Mouse (Mus musculus): ENCODE results near the gene Pabpc4. TPM values are rescaled to one million over a fixed set of nuclear protein-coding genes. Genes with fewer than 3 reads are reported as not detected.
"Not testable (repeated sequence)": the region's sequence is repeated elsewhere in the genome, so short reads cannot be mapped to it uniquely, and the experiment has no call there.

Pabpc4 gene
- total and polyA plus RNA-seq, 3 experiments = 98.9 to 277 (median 110) TPM

- DNase-seq = peak; percentile 68
Observed at GRCm38 (mm10) chr4:123297195-123297960, 35.2 kb downstream of the Pabpc4 start.

- no peak for DNase-seq
Observed at GRCm38 (mm10) chr4:123298226-123298625, 36.1 kb downstream of the Pabpc4 start.

DNA sequence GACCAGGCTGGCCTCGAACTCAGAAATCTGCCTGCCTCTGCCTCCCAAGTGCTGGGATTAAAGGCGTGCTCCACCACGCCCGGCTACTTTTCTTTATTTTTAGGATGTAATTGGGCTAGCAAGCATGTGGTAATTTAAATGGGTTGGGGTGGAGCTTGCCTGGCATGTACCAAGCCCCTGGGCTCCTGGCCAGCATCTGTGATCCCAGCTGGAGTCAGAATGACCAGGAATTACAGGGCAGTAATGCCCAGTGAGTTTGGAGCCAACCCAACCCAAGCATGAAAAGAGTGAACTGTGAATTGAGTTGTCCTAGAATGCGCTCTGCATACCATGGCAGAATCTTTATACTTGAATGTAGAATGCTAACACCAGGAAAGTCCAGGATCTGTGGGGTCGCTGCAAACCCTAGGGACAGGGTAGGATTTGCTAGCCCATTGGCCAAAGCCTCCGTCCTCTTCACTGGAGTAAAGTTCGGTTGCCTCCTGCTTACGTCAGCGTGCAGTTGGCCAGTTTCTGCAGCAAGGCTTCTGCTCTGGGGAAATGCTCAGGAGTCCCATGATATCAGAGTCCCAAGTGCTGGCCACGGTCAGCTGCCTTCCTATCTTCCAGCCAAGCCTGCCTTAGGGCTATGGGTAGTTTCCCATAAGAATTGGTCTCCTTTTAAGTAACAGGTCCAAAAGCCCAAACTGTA, 37.0 kb downstream of the Pabpc4 start:
- peak; percentile 63 for DNase-seq

DNA sequence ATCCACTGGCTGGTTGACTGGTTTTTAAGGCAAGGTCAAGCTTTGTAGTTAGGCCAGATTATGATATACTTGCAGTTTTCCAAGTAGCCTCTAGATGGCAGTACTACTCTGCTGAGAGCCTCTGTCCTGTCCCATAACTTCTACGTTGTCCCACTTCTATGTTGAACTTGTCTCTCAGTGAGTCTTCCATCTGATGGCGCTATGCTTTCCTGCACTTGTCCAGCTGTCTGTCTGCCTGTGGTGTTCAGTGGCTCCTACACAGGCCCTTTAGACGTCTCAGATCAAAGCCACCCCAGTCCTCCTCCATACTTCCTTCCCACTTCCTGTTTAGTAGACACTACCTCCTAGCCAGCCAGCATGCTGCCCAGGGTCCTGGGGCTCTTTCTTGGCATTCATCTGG, 43.6 kb downstream of the Pabpc4 start:
- peak; percentile 44 for DNase-seq

GRCm38 (mm10) chr4:123306999-123307398, 44.8 kb downstream of the Pabpc4 start:
- DNase-seq = no peak

GRCm38 (mm10) chr4:123308292-123308691, 46.1 kb downstream of the Pabpc4 start:
- no peak for DNase-seq

GRCm38 (mm10) chr4:123311845-123312244, 49.7 kb downstream of the Pabpc4 start:
- no peak for DNase-seq

- DNase-seq = no peak
Observed at GRCm38 (mm10) chr4:123313010-123313409, 50.9 kb downstream of the Pabpc4 start.

DNA sequence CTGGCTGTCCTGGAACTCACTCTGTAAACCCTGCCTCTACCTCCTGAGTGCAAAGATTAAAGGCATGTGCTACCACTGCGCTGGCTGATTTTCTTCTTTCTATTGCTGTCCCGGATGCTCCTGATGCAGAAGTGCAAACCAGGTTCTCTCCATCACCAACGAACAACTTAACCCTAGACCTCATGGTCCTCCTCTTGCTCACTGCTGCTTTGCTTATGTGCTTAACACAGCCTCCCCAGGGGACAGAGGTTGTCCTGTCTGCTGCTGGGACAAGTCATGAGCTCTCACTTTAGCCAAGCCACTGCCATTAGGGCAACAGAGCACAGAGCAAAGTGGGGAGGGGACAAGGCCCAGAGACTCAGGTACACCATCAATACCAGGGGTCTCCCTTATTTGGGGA, 52.3 kb downstream of the Pabpc4 start:
- no peak for DNase-seq

GRCm38 (mm10) chr4:123322910-123323309, 60.8 kb downstream of the Pabpc4 start:
- DNase-seq = not testable (repeated sequence)

DNA sequence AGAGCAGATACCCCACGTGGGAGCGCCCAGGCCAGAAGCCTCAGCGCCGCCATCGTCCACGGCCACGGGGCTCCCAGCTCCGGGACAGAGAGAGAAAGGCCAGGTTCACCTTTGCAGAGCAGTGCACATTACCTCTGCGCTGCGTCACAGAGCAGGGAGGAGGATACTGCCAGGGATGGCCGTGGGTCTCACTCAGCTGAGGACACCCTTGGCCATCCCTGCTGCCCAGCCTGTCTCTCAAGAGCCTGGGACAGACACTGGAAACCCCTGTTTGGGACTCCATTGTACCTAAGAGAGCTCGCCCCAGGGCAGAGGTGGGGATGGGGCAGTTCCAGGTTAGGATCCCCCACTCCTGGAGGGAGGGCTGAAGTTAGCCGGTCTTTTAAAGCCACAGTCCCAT, 61.4 kb downstream of the Pabpc4 start, which contains the start of gene Oxct2a:
Gene Oxct2a (minus strand): TSS at position 101 of the 400 bp plus-strand sequence.
- no peak for DNase-seq

GRCm38 (mm10) chr4:123326087-123326486, 63.9 kb downstream of the Pabpc4 start:
- no peak for DNase-seq

GRCm38 (mm10) chr4:123327630-123328029, 65.5 kb downstream of the Pabpc4 start:
- no peak for DNase-seq

GRCm38 (mm10) chr4:123328946-123329345, 66.8 kb downstream of the Pabpc4 start:
- no peak for DNase-seq

- DNase-seq = no peak
Observed at GRCm38 (mm10) chr4:123331326-123331725, 69.2 kb downstream of the Pabpc4 start.

DNA sequence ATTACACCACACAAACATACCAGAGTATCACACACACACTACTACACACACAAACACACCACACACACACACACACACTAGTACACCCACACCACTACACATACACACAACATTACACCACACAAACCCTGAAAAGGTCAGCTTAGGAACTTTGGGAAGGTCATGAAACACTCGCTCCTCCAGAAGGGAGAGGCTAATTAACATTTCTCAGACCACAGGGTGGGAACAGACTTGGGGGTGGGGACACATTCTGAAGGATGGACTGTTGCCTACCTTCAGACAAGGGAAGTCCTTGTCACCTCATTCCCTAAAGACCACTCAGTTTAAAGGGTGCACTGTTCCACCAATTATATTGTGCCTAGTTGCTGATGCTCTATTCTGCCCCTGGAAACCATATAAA, 69.8 kb downstream of the Pabpc4 start:
- not testable (repeated sequence) for DNase-seq

DNA sequence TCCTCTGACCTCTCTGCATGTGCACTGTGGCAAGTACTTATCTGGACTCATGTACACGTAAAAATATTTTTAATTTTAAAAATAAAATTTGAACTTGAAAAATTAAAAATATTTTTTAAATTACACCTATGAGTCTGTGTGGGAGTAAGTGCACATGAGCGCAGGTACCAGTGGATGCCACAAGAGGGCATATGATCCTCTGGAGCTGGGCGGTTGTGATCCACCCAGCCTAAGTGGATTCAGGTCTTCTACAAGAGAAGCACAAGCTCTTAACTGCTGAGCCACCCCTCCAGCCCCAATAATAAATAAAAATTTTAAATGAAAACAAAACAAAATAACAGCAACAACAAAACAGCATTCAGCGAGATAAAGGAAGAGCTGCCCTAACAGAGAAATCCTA, 71.0 kb downstream of the Pabpc4 start:
- no peak for DNase-seq

DNA sequence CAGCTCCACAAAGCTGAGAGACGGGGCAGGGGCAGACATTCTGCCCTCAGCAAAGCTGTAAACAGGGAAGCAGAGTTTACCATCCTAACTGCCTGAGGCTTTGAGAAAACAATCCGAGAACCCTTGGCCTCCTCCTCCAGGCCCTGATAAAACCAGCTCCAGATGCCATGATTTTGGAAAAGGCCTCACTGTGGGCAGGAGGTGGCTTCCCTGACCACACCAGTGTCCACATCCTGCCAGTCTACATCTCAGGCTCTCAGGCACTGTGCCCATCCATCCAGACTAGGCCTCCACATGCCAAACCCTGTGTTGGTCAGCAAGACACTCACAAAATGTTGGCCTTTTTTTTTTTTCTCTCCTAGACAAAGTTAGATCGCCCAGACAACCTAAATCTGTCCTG, 72.0 kb downstream of the Pabpc4 start:
- no peak for DNase-seq

DNA sequence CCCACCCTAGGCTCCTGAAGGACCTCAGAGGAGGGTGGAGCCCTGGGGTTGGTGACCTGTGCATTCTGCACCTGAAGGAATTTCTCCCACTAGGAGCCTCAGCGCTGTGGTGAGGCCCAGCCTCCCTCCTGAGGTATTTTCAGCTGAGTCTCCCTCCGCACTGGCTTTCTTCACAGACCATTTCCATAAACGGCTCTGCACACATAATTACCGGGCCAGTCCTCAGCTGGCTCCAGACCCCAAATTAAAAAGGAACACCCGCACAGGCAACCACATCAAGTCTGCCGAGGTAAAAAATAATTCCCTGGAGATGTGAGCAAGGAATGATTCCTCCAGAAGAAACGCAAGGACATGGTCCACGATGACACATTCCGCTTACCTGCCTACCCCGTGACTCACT, 73.1 kb downstream of the Pabpc4 start:
- not testable (repeated sequence) for DNase-seq

GRCm38 (mm10) chr4:123335796-123336585, 73.8 kb downstream of the Pabpc4 start:
- no peak for DNase-seq

DNA sequence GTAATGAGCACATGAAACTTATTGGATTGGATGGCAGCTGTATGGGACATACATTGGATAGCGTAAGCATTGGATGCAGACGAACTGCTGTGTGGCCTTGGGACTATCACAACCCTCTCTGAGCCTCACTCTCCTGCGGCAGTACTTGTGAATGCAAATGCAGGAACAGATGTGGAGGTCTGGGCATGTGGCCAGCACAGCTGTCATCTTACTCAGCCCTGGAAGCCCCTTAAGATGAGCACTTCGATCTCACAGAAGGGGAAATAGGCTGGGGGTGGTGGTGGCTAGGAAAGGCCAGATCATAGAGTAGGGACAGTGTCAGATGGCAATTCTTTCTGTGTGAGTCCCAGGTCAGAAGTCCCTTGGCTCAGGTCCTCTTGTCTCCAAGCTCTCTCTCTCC, 75.5 kb downstream of the Pabpc4 start:
- DNase-seq = no peak

- no peak for DNase-seq
Observed at GRCm38 (mm10) chr4:123340232-123340631, 78.1 kb downstream of the Pabpc4 start.

Measured in adrenal gland, adult 2 months (tissue).